Mouse (Mus musculus): ENCODE data around the gene Mapk9. TPM values are rescaled to one million over a fixed set of nuclear protein-coding genes. Genes with fewer than 3 reads are reported as not detected.
A peak's percentile ranks its signal among the peaks of the same experiment; 100 is the strongest.
"Not testable (repeated sequence)": the region's sequence is repeated elsewhere in the genome, so short reads cannot be mapped to it uniquely, and the experiment has no call there.

The Mapk9 gene
- total and polyA plus RNA-seq, 3 experiments, result 43.1 to 52.8 TPM; not detected in 1

- H3K79me2 ChIP-seq (ENCODE audit: control insufficient read depth, insufficient read depth, low read length, poor library complexity), result no peaks in the 10 kb centered on the region
- no peak for DNase-seq (ENCODE audit: low read depth, low spot score)
- peaks cover 14 to 22% of the 10 kb centered on the region in 2 experiments for H3K4me1 ChIP-seq (ENCODE audit: control insufficient read depth in 1 of 2, insufficient read depth in 2 of 2, low read length in 2 of 2)
- H3K27me3 ChIP-seq (ENCODE audit: control insufficient read depth in 1 of 2, insufficient read depth in 2 of 2, low read length in 2 of 2), result no peaks in the 10 kb centered on the region
- no peaks in the 10 kb centered on the region for H3K9me3 ChIP-seq (replicated peaks; ENCODE audit: insufficient read depth, low read length)
- no peak overlapping the region for H3K4me3 ChIP-seq (ENCODE audit: control insufficient read depth in 1 of 2, insufficient read depth in 1 of 2, low read depth in 2 of 2, low read length in 2 of 2)
- TF ChIP-seq E2F4 (IDR thresholded peaks at IDR 0.05; ENCODE audit: borderline replicate concordance, low read depth, low read length) (no peak), GATA1 (IDR thresholded peaks at IDR 0.05; ENCODE audit: low read depth, low read length) (no peak), CTCF (IDR thresholded peaks at IDR 0.05 in 2 of 3, conservative IDR thresholded peaks at IDR 0.05 in 1 of 3; ENCODE audit: control insufficient read depth in 1 of 3, insufficient read depth in 1 of 3, low read depth in 2 of 3, low read length in 3 of 3, poor library complexity in 1 of 3, severe bottlenecking in 1 of 3) (no peak), MAX (IDR thresholded peaks at IDR 0.05; ENCODE audit: low read length) (no peak), SMC3 (IDR thresholded peaks at IDR 0.05; ENCODE audit: low read depth, low read length) (no peak), CHD2 (IDR thresholded peaks at IDR 0.05; ENCODE audit: low read length) (no peak), HCFC1 (IDR thresholded peaks at IDR 0.05; ENCODE audit: low read depth, low read length) (no peak), MEF2A (IDR thresholded peaks at IDR 0.05; ENCODE audit: extremely low read depth, insufficient replicate concordance, low read depth, low read length, poor library complexity, severe bottlenecking) (no peak), MXI1 (IDR thresholded peaks at IDR 0.05; ENCODE audit: low read depth, low read length) (no peak), TCF12 (IDR thresholded peaks at IDR 0.05; ENCODE audit: low read depth, low read length) (no peak), USF1 (IDR thresholded peaks at IDR 0.05; ENCODE audit: low read depth, low read length) (no peak), KAT2A (conservative IDR thresholded peaks at IDR 0.05; ENCODE audit: low read depth, low read length) (no peak), MYB (IDR thresholded peaks at IDR 0.05; ENCODE audit: low read depth, low read length) (no peak), TAL1 (IDR thresholded peaks at IDR 0.05; ENCODE audit: low read length) (no peak), ZC3H11A (IDR thresholded peaks at IDR 0.05; ENCODE audit: low read depth, low read length) (no peak)
- H3K36me3 ChIP-seq (ENCODE audit: control insufficient read depth in 1 of 2, insufficient read depth in 2 of 2, low read length in 2 of 2), result peaks cover 0 to 23% of the 10 kb centered on the region in 2 experiments; a peak in 3 of 4 replicates
- H3K27ac ChIP-seq (ENCODE audit: control insufficient read depth, low read depth, low read length), result no peak overlapping the region
- no peak overlapping the region for H3K9ac ChIP-seq (ENCODE audit: control insufficient read depth, low read depth, low read length, poor library complexity, severe bottlenecking)
These were observed 37.6 kb upstream of the Mapk9 start for GRCm38 (mm10) chr11:49808946-49809345.

GRCm38 (mm10) chr11:49810696-49811095 is 35.9 kb upstream of the Mapk9 start:
- peak overlapping the region; percentile 6 to 30 for H3K4me3 ChIP-seq (ENCODE audit: control insufficient read depth in 1 of 2, insufficient read depth in 1 of 2, low read depth in 2 of 2, low read length in 2 of 2)
- H3K27me3 ChIP-seq (ENCODE audit: control insufficient read depth in 1 of 2, insufficient read depth in 2 of 2, low read length in 2 of 2); DNase-seq (ENCODE audit: low read depth, low spot score); H3K79me2 ChIP-seq (ENCODE audit: control insufficient read depth, insufficient read depth, low read length, poor library complexity); H3K9me3 ChIP-seq (replicated peaks; ENCODE audit: insufficient read depth, low read length): not testable (repeated sequence)
- H3K36me3 ChIP-seq (ENCODE audit: control insufficient read depth in 1 of 2, insufficient read depth in 2 of 2, low read length in 2 of 2), result peaks cover 0 to 24% of the 10 kb centered on the region in 2 experiments; a peak in 3 of 4 replicates
- peak overlapping the region; percentile 88 for H3K27ac ChIP-seq (ENCODE audit: control insufficient read depth, low read depth, low read length)
- peaks cover 14 to 22% of the 10 kb centered on the region in 2 experiments for H3K4me1 ChIP-seq (ENCODE audit: control insufficient read depth in 1 of 2, insufficient read depth in 2 of 2, low read length in 2 of 2)
- TF ChIP-seq ZC3H11A (IDR thresholded peaks at IDR 0.05; ENCODE audit: low read depth, low read length) (peak; percentile 25; the same call in 1 of the 2 replicates), UBTF (IDR thresholded peaks at IDR 0.05; ENCODE audit: borderline replicate concordance, insufficient read depth, low read depth, low read length) (peak; percentile 74; the same call in 1 of the 2 replicates), TBP (IDR thresholded peaks at IDR 0.05; ENCODE audit: low read depth, low read length) (peak; percentile 91)
- peak overlapping the region; percentile 39 for H3K9ac ChIP-seq (ENCODE audit: control insufficient read depth, low read depth, low read length, poor library complexity, severe bottlenecking)

All from MEL (cell line).